Mouse (Mus musculus) embryonic fibroblast, embryonic 13.5 days (primary cell): Measurements from ENCODE around the gene Rasgrf2.

Source experiments
- CTCF ChIP-seq: IDR thresholded peaks from 2 replicates; pipeline ENCODE4 v1.5.1; 2011; ENCODE audit warnings: mild to moderate bottlenecking, control low read depth, low read length, moderate library complexity, borderline replicate concordance; ENCODE audit not compliant: insufficient read depth
- POLR2A ChIP-seq: IDR thresholded peaks from 2 replicates; pipeline ENCODE4 v1.6.1; 2011; ENCODE audit warnings: low read depth, mild to moderate bottlenecking, control low read depth, low read length, moderate library complexity

DNA sequence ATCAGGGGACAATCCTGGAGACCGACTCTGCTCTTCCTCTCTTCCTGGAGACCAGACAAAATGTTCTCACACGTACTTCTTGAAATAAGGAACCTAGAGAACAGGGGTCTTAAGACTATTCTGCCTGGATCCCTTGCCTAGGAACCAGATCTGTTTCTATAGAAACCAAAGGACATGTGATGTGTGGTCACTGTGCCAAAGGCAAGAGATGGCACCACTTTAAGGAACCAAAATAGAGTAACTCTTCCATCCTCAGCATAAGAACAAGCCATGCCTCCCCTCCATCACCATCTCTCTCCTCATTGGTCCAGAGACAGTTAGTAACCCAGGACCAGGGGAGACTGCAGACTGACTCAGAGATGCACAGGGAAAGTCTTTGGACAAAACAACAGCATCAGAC is 140.0 kb downstream of the Rasgrf2 start:
- TF ChIP-seq CTCF: no peak
- TF ChIP-seq POLR2A: no peak
